Mouse (Mus musculus): ENCODE results near the gene Gm21170.
"Not testable (repeated sequence)": the region's sequence is repeated elsewhere in the genome, so short reads cannot be mapped to it uniquely, and the experiment has no call there.

Gene Gm21170

GRCm38 (mm10) chrY:47690998-47691397 lies at the start of gene Gm21170:
Gene Gm21170, minus strand, starts transcription at chrY:47691098.
- not testable (repeated sequence) for DNase-seq

All from right cerebral cortex, postnatal 14 days (tissue).